Mouse (Mus musculus) olfactory bulb, adult 2 months (tissue): ENCODE measurements around the gene Trim61.

Experiments used
- CTCF ChIP-seq: fragments of 200-500 bp; IDR thresholded peaks from 2 replicates; pipeline ENCODE4 v1.5.1; 2012; ENCODE audit warnings: low read depth, mild to moderate bottlenecking, low read length, moderate library complexity; ENCODE audit not compliant: insufficient read depth
- POLR2A ChIP-seq: fragments of 200-500 bp; IDR thresholded peaks from 2 replicates; pipeline ENCODE4 v1.6.1; 2012; ENCODE audit warnings: mild to moderate bottlenecking, low read depth, low read length, moderate library complexity; ENCODE audit not compliant: insufficient read depth

DNA sequence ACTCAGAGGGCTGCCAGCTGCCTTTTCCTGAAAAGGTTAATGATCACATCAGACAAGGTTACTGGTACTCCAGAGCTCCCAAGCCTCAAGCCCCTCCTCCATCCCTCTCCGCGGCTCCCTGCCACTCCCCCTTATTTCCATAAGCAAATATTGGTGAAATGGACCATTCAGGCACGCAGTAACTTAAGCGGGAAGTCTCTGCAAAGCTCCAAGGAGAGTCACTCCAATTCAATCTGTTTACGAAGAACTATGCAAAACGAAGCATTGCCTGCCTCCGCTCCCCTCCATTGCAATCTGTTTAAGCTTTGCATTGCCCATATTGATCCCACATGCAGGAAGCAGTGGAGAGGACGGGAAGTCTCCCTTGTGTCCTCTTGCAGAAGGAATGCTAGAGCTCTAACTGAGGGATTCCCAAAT is 18.8 kb upstream of the Trim61 start, which contains the start of gene Apela:
- no peak for TF ChIP-seq CTCF
- TF ChIP-seq POLR2A, result no peak
